Mouse (Mus musculus) heart, adult 2 months (tissue): ENCODE measurements at regions not wholly inside any gene's neighbourhood (a gene's known extent, or its start where the extent isn't known, plus 50 kb on each side); places are given as distances from the start of the nearest gene placed in this dataset.

Experiments used
- CTCF ChIP-seq: fragments of 200-600 bp; IDR thresholded peaks from 2 replicates; pipeline ENCODE4 v1.8.1; 2022; ENCODE audit warnings: antibody characterized with exemption, mild to moderate bottlenecking, moderate library complexity
- EP300 ChIP-seq: fragments of 200-500 bp; IDR thresholded peaks from 2 replicates; pipeline ENCODE4 v1.6.1; 2011; ENCODE audit warnings: low read depth, low read length, control low read depth; ENCODE audit not compliant: insufficient read depth
- POLR2A ChIP-seq: fragments of 200-500 bp; IDR thresholded peaks from 2 replicates; pipeline ENCODE4 v1.6.1; 2011; ENCODE audit warnings: mild to moderate bottlenecking, low read depth, low read length, control low read depth; ENCODE audit not compliant: insufficient read depth

GRCm38 (mm10) chr3:154509394-154509793 lies 87.1 kb upstream of the Cryz start:
- no peak for TF ChIP-seq CTCF
- no peak for TF ChIP-seq POLR2A
- TF ChIP-seq EP300, result no peak
